Mouse (Mus musculus) embryo, embryonic 11 days (tissue): ENCODE measurements around the gene Zfp566.

Experiments
- DNase-seq: peaks from one replicate; pipeline ENCODE4 v3.0.0-alpha.2; 2015

Gene Zfp566

DNA sequence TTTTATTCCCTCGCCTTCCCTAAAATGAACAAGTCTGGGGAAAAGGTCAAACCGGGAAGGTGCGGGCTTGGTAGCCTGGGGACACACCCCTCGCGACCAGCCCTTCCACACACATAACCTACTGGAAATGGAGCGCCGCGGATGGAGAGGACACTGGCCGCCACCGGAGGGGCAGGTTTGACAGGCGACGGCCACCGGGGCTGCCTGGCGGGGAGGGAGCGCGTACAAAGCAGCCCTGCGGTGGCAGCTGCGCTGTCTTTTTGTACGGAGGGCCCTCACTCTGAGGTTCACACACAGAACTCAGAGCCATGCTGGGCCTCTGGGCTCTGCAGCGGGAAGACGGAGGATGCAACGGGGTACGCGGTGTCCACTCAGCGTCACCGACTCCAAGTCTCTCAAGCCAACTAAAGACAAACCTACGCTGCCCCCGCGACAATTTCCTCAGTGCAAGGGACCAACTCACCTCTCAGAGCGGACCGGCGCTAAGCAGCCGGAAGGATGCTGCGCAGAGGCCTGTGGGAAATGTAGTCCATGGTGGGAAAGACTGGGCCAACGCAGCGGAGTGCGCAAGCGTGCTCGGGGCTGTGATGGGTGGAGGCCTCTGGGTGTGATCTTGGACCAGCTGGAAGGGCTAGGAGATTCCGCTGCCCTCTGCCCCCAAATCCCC is 39.3 kb downstream of the Zfp566 start, which contains the start of gene Zfp14:
TSS of gene Zfp14 (minus strand) at position 499 of the 667 bp plus-strand sequence.
- peak; percentile 95 for DNase-seq

DNA sequence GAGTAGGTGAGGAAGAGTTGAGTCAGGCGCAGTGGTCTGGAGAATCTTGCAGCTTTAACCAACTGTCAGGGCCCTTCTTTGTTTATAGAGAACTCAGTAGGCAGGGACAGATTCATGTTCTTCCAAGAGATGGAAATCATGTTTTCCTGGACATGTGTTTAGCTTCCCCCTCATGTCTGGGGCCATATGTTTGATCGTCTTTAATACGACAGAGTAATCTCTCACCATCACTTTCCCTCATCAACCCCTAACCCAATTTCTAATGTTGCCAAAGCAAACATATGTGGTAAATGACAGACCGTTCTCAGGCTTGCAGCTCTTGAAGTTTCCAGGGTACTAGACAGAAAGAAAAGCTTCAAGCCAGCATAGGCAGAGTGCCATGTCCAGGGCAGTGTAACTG is 42.2 kb downstream of the Zfp566 start:
- no peak for DNase-seq

DNA sequence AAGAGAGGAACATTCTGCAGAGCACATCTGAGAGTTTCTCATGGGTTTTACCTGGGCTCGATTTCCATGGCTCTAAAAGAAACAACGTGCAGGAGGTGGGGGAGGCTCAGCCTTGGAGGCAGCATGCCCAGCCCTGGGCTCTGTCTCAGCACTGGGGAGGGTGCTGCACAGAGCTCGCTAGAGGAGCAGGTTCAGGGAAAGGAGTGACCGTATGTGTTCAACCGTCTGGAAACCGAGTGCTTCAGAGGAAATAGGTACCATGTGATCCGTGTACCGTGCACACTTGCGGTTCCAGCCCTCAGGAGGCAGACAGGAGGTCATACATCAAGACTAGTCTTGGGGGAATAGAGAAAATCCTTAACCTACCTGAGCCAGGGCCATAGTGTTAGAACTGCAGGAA is 46.0 kb downstream of the Zfp566 start:
- DNase-seq = no peak

DNA sequence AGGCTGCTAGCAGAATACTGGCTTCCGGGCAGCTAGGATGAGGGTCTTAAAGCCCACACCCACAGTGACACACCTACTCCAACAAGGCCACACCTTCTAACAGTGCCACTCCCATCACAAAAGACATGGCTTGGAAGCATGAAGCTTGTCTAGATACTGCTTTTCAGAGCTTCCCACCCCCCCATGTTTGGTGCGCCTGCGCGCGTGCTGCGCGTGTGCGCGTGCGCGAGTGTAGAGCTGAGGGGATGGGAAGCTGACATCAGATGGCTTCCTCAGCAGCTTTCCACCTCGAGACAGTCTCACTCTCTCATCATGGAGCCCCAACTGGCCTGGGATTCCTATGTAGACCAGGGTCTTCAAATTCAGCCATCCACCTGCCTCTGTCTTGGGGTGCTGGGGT is 56.0 kb downstream of the Zfp566 start:
- no peak for DNase-seq

DNA sequence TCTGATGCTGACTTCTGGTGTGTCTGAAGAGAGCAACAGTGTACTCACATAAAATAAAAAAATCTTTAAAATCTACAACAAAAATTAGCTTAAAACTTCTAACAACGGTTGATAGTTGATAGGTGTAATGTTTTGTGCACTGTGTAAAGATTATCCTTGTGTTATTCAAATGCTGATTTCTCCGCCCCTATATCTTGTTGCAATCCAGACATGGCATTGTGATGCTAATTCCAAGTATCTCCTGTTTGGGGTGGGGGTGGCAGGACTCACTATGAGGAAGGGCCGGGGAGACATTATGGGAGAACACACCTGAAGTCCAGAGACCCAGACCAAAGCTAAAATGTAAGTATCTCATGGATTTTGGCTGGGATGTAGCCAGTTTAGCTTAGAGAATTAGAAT is 58.9 kb downstream of the Zfp566 start:
- DNase-seq = no peak

DNA sequence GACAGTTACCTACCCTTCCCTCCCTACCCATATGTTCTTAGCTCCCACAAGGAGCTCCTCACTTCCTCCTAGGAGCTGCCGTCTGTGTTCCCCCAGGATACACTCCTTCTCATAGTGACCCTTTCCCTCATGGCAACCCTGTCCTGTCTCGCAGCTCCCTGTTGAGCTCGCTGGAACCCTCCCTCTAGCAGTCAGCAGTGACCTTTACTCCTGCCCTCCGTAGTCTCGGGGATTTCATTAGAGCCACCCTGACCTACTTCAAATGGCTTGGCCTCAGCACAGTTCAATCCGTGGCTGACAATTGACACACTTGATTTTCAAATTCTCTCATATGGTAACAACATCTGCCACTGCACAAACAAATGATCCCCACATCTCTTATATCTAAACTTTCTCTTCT is 59.6 kb downstream of the Zfp566 start:
- no peak for DNase-seq

DNA sequence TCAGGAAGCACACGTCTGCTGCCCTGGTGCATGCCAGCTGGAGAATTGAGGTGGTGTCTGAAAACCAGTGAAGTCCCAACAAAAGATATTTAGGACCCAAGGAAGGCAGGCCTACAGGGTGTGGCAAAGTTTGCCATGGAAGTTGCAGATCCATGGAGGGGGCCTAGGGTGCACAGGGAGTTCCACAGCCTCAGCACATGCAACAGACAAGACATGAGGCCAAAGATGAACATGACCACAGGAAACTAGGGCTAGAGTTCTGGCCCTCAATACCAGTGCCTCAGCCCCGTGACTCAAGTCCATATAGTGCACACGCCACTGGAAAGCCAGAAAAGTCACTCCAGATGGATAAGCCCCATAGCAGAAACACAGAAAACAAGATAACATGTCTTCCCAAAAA is 61.8 kb downstream of the Zfp566 start:
- no peak for DNase-seq
